Mouse (Mus musculus) activated CD4-positive, CD25-positive, alpha-beta regulatory T cell, adult 9 weeks (primary cell): ENCODE measurements around the gene Nutm1. TPM values are rescaled to one million over a fixed set of nuclear protein-coding genes. Genes with fewer than 3 reads are reported as not detected.

ENCODE experiments used
- polyA plus RNA-seq: library from polyadenylated mRNA; unstranded; fragments of 100-300 nt; shearing (Covaris generic); gene quantifications from one replicate; pipeline ENCODE4 v1.2.1, GENCODE M21; 2017

Nutm1 gene
- polyA plus RNA-seq, result not detected

GRCm38 (mm10) chr2:112259241-112259962, at the start of gene Nutm1:
TSS of gene Nutm1 (minus strand) at chr2:112259291.

GRCm38 (mm10) chr2:112266242-112266592, 7.1 kb upstream of the Nutm1 start, which contains the start of gene Gm21985:
TSS of gene Gm21985 (plus strand) at chr2:112266314.

GRCm38 (mm10) chr2:112265448-112266241, 6.6 kb upstream of the Nutm1 start, which contains the start of gene Slc12a6:
TSS of gene Slc12a6 (plus strand) at chr2:112265825.

GRCm38 (mm10) chr2:112261748-112262653, 2.9 kb upstream of the Nutm1 start, which contains the start of gene Nop10:
TSS of gene Nop10 (plus strand) at chr2:112261926.

GRCm38 (mm10) chr2:112239212-112239934, 19.7 kb downstream of the Nutm1 start, which contains the start of gene Lpcat4:
TSS of gene Lpcat4 (plus strand) at chr2:112239468.

Other genes starting within 250 kb of the Nutm1 start
- gene Olfr1310, start 246.6 kb downstream of the Nutm1 start, polyA plus RNA-seq, result not detected
- not detected for gene Olfr1311, start 234.9 kb downstream of the Nutm1 start, polyA plus RNA-seq
- gene Olfr1312, start 209.1 kb downstream of the Nutm1 start, polyA plus RNA-seq, result not detected
- gene Olfr1313, start 181.4 kb downstream of the Nutm1 start, polyA plus RNA-seq, result not detected
- not detected for gene Olfr1314, start 162.5 kb downstream of the Nutm1 start, polyA plus RNA-seq
- not detected for gene Olfr1315-ps1, start 143.9 kb downstream of the Nutm1 start, polyA plus RNA-seq
- not detected for gene Olfr1316, start 124.3 kb downstream of the Nutm1 start, polyA plus RNA-seq
- not detected for gene Olfr1317, start 119.0 kb downstream of the Nutm1 start, polyA plus RNA-seq
- gene Olfr1318, start 105.1 kb downstream of the Nutm1 start, polyA plus RNA-seq, result not detected
- 70.5 TPM for gene Lpcat4, start 19.8 kb downstream of the Nutm1 start, polyA plus RNA-seq
- gene Nop10, start 2.6 kb upstream of the Nutm1 start, polyA plus RNA-seq, result 148 TPM
- gene Slc12a6, start 6.5 kb upstream of the Nutm1 start, polyA plus RNA-seq, result 109 TPM
- not detected for gene Gm21985, start 7.0 kb upstream of the Nutm1 start, polyA plus RNA-seq
- 87.5 TPM for gene Emc4, start 108.7 kb upstream of the Nutm1 start, polyA plus RNA-seq
- gene Katnbl1, start 119.9 kb upstream of the Nutm1 start, polyA plus RNA-seq, result 21.7 TPM
- gene Emc7, start 195.7 kb upstream of the Nutm1 start, polyA plus RNA-seq, result 20.9 TPM
- not detected for gene Chrm5, start 221.5 kb upstream of the Nutm1 start, polyA plus RNA-seq
- gene Aven, start 233.7 kb upstream of the Nutm1 start, polyA plus RNA-seq, result 15.4 TPM